Mouse (Mus musculus): ENCODE measurements around the gene Olfr152. TPM values are rescaled to one million over a fixed set of nuclear protein-coding genes. Genes with fewer than 3 reads are reported as not detected.

Gene Olfr152
- total and polyA plus RNA-seq, 3 experiments: not detected

DNA sequence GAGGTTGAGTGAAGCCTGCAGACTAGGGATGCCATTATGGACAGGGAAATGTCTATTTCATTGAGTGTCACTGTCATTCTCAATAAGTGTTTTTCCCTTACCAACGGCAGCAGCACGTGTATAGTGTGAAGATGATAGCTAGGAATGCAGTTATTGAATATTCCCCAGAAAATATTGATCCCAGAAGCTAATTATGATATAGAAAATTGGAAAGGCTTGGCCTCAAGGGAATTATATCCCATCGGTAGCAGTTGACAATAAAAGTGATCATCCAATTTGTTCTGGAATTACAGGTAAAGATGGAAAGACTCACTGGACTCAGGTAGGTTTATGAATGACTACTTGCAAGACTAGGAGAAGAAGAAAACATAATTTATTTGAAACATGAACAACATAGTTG lies 35.8 kb upstream of the Olfr152 start, which contains the start of gene Olfr1140:
Gene Olfr1140, plus strand, starts transcription at position 301 of the 400 bp plus-strand sequence.
- H3K27ac ChIP-seq (ENCODE audit: insufficient read depth, low read depth): no peak within 1 kb of the TSS
- no peak within 1 kb of the TSS for H3K9ac ChIP-seq (ENCODE audit: insufficient read depth, low read depth)
- H3K4me1 ChIP-seq (ENCODE audit: control insufficient read depth in 1 of 2, insufficient read depth in 2 of 2): no peaks in the 10 kb centered on the region
- in situ Hi-C loops (cut with MboI; ENCODE audit: low pct_ligation_motif_present, low pct_unique_long_range_greater_than_20kb, low sequenced_read_pairs) (no loop called here), dilution Hi-C loops (cut with MboI; ENCODE audit: extremely low pct_ligation_motif_present, extremely low pct_unique_long_range_greater_than_20kb, low sequenced_read_pairs) (no loop called here)
- DNase-seq (ENCODE audit: extremely low read depth): no peak
- H3K9me3 ChIP-seq (replicated peaks; ENCODE audit: low read length): peaks cover 15% of the 10 kb centered on the region
- no peak within 1 kb of the TSS for H3K4me3 ChIP-seq (replicated peaks in 1 of 3; ENCODE audit: low read depth in 2 of 3, low read length in 2 of 3, poor library complexity in 1 of 3)
- no peaks in the 10 kb centered on the region for H3K36me3 ChIP-seq (replicated peaks in 1 of 2; ENCODE audit: control insufficient read depth in 1 of 2, insufficient read depth in 1 of 2, low read length in 1 of 2)
- H3K27me3 ChIP-seq (replicated peaks): no peaks in the 10 kb centered on the region
- H3K79me2 ChIP-seq (replicated peaks; ENCODE audit: control insufficient read depth, extremely low read depth, insufficient read depth, poor library complexity, severe bottlenecking): no peaks in the 10 kb centered on the region
- no peak within 1 kb of the TSS for H3K4me2 ChIP-seq (ENCODE audit: insufficient read depth, low read depth, poor library complexity, severe bottlenecking)
- no peak for TF ChIP-seq HCFC1 (IDR thresholded peaks at IDR 0.05; ENCODE audit: low read depth, low read length)
- TF ChIP-seq JUN (IDR thresholded peaks at IDR 0.05; ENCODE audit: insufficient read depth, low read depth, low read length): no peak
- no peak for TF ChIP-seq NRF1 (IDR thresholded peaks at IDR 0.05; ENCODE audit: low read depth, low read length)
- no peak for TF ChIP-seq ELF1 (IDR thresholded peaks at IDR 0.05; ENCODE audit: low read depth, low read length)
- TF ChIP-seq BHLHE40 (IDR thresholded peaks at IDR 0.05; ENCODE audit: low read depth, low read length): no peak
- no peak for TF ChIP-seq KAT2A (IDR thresholded peaks at IDR 0.05; ENCODE audit: insufficient replicate concordance, low read length)
- no peak for TF ChIP-seq MYC (IDR thresholded peaks at IDR 0.05; ENCODE audit: low read depth, low read length)
- no peak for TF ChIP-seq CHD1 (IDR thresholded peaks at IDR 0.05; ENCODE audit: low read depth, low read length)
- no peak for TF ChIP-seq ZKSCAN1 (IDR thresholded peaks at IDR 0.05; ENCODE audit: borderline replicate concordance, low read depth, low read length)
- TF ChIP-seq E2F4 (IDR thresholded peaks at IDR 0.05; ENCODE audit: insufficient replicate concordance, low read depth, low read length): no peak
- TF ChIP-seq MAX (IDR thresholded peaks at IDR 0.05; ENCODE audit: low read length): no peak
- TF ChIP-seq MAZ (IDR thresholded peaks at IDR 0.05; ENCODE audit: low read depth, low read length): no peak
- TF ChIP-seq USF2 (conservative IDR thresholded peaks at IDR 0.05; ENCODE audit: low read depth, low read length): no peak
- TF ChIP-seq ZC3H11A (IDR thresholded peaks at IDR 0.05; ENCODE audit: low read depth, low read length): no peak
- TF ChIP-seq ZNF384 (IDR thresholded peaks at IDR 0.05; ENCODE audit: low read depth, low read length): no peak
- no peak for TF ChIP-seq MAFK (IDR thresholded peaks at IDR 0.05; ENCODE audit: insufficient replicate concordance, low read length)

DNA sequence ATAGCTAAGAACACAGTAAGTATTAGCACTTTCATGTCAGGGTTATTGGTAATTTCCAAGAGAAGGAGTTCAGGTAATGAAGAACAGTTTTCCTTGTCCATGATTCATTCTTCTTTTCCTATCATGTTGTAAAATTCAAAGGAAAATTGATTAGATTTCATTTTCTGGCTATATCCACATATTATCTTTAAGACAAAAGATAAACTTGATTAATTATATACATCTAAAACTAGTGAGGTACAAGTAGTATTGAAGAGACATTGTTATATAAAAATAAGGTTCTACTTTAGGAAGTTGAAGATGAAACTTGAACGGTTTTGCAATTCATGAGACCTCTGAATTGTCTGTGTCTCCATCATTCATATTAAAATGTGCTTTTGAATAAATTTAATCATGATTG lies 25.4 kb upstream of the Olfr152 start, which contains the start of gene Olfr1141:
Gene Olfr1141, minus strand, starts transcription at position 101 of the 400 bp plus-strand sequence.
- Histone ChIP-seq H3K9me3 (replicated peaks; ENCODE audit: low read length) (peaks cover 11% of the 10 kb centered on the region), H3K36me3 (replicated peaks in 1 of 2; ENCODE audit: control insufficient read depth in 1 of 2, insufficient read depth in 1 of 2, low read length in 1 of 2) (no peaks in the 10 kb centered on the region), H3K27ac (ENCODE audit: insufficient read depth, low read depth) (no peak within 1 kb of the TSS), H3K9ac (ENCODE audit: insufficient read depth, low read depth) (no peak within 1 kb of the TSS), H3K4me2 (ENCODE audit: insufficient read depth, low read depth, poor library complexity, severe bottlenecking) (no peak within 1 kb of the TSS), H3K4me3 (replicated peaks in 1 of 3; ENCODE audit: low read depth in 2 of 3, low read length in 2 of 3, poor library complexity in 1 of 3) (no peak within 1 kb of the TSS), H3K27me3 (replicated peaks) (no peaks in the 10 kb centered on the region), H3K4me1 (ENCODE audit: control insufficient read depth in 1 of 2, insufficient read depth in 2 of 2) (no peaks in the 10 kb centered on the region), H3K79me2 (replicated peaks; ENCODE audit: control insufficient read depth, extremely low read depth, insufficient read depth, poor library complexity, severe bottlenecking) (no peaks in the 10 kb centered on the region)
- DNase-seq (ENCODE audit: extremely low read depth): no peak
- dilution Hi-C loops (cut with MboI; ENCODE audit: extremely low pct_ligation_motif_present, extremely low pct_unique_long_range_greater_than_20kb, low sequenced_read_pairs) (no loop called here), in situ Hi-C loops (cut with MboI; ENCODE audit: low pct_ligation_motif_present, low pct_unique_long_range_greater_than_20kb, low sequenced_read_pairs) (no loop called here)
- no peak for TF ChIP-seq HCFC1 (IDR thresholded peaks at IDR 0.05; ENCODE audit: low read depth, low read length)
- no peak for TF ChIP-seq ZMIZ1 (IDR thresholded peaks at IDR 0.05; ENCODE audit: low read depth, low read length)
- no peak for TF ChIP-seq BHLHE40 (IDR thresholded peaks at IDR 0.05; ENCODE audit: low read depth, low read length)
- no peak for TF ChIP-seq EP300 (IDR thresholded peaks at IDR 0.05; ENCODE audit: low read length)
- TF ChIP-seq UBTF (IDR thresholded peaks at IDR 0.05; ENCODE audit: low read depth, low read length): no peak
